Comparison of ENCODE assay signal across 22 mouse cellular contexts in genomic region chr8:91490065-91490464, GRCm38 (mm10).
"Had no signal": no experiment of that assay in that cellular context is flagged by ENCODE, and none has a peak within 500 bp of the region (broad histone marks: within the 10 kb centered on the region; RNA-seq: fewer than 3 reads in every experiment).

No protein-coding gene starts in this region.

- H3K4me3 ChIP-seq: heart, adult 2 months; heart, embryonic 13.5 days; heart, embryonic 15.5 days; hindbrain, embryonic 13.5 days; hindbrain, embryonic 15.5 days; limb, embryonic 13.5 days; limb, embryonic 15.5 days; liver, embryonic 12.5 days had no signal

- H3K27me3 ChIP-seq: heart, embryonic 13.5 days; heart, embryonic 15.5 days; hindbrain, embryonic 15.5 days; limb, embryonic 15.5 days; liver, embryonic 12.5 days had no signal

- H3K9me3 ChIP-seq: heart, embryonic 13.5 days; heart, embryonic 15.5 days; hindbrain, embryonic 13.5 days; hindbrain, embryonic 15.5 days; limb, embryonic 13.5 days; limb, embryonic 15.5 days; liver, embryonic 12.5 days had no signal

- H3K27ac ChIP-seq: heart, adult 2 months; heart, embryonic 13.5 days; heart, embryonic 15.5 days; hindbrain, embryonic 13.5 days; hindbrain, embryonic 15.5 days; hindbrain, postnatal 0 days; limb, embryonic 13.5 days; liver, embryonic 12.5 days had no signal

- H3K9ac ChIP-seq: heart, embryonic 13.5 days; heart, embryonic 15.5 days; hindbrain, embryonic 13.5 days; hindbrain, embryonic 15.5 days; limb, embryonic 13.5 days; limb, embryonic 15.5 days; liver, embryonic 12.5 days had no signal

- H3K4me2 ChIP-seq: heart, embryonic 11.5 days; heart, embryonic 13.5 days; heart, embryonic 15.5 days; hindbrain, embryonic 13.5 days; hindbrain, embryonic 15.5 days; limb, embryonic 13.5 days; limb, embryonic 15.5 days; liver, embryonic 12.5 days had no signal

- ATAC-seq: hindbrain, postnatal 0 days; intestine, embryonic 16.5 days; liver, embryonic 12.5 days had no signal

- DNase-seq: gastrocnemius, postnatal 14 days; gastrocnemius, postnatal 36 days; heart, adult 11 months; heart, adult 2 months; heart, postnatal 14 days; heart, postnatal 36 days; kidney, adult 11 months; kidney, postnatal 10 days; kidney, postnatal 36 days; layer of hippocampus, adult 9-11 months; layer of hippocampus, postnatal 36 days; left cerebral cortex, postnatal 4 days had no signal

- H3K36me3 ChIP-seq: hindbrain, embryonic 13.5 days; hindbrain, embryonic 15.5 days had no signal
